Mouse (Mus musculus): ENCODE data around the gene Klk14. TPM values are rescaled to one million over a fixed set of nuclear protein-coding genes. Genes with fewer than 3 reads are reported as not detected.
"Not testable (repeated sequence)": the region's sequence is repeated elsewhere in the genome, so short reads cannot be mapped to it uniquely, and the experiment has no call there.

Klk14 gene
- total and polyA plus RNA-seq, 2 experiments from 2014 or later, result not detected

DNA sequence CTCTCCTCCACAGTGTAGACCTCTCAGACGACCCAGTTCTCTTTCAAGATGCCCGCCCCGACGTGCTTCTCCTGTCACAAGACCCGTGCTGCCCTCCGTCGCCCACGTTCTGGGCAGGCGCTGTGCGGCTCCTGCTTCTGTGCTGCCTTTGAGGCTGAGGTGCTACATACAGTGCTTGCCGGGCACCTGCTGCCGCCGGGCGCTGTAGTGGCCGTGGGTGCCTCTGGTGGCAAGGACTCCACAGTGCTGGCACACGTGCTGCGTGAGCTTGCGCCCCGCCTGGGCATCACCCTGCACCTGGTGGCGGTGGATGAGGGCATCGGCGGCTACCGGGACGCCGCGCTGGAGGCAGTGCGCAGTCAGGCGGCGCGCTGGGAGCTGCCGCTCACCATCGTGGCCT lies 15.1 kb upstream of the Klk14 start:
- Histone ChIP-seq H3K27me3 (ENCODE audit: insufficient read depth, low read length) (no peaks in the 10 kb centered on the region), H3K36me3 (ENCODE audit: insufficient read depth, low read length) (peaks cover 38% of the 10 kb centered on the region), H3K4me3 (ENCODE audit: low read length) (no peak overlapping the region), H3K4me1 (ENCODE audit: insufficient read depth, low read length) (peaks cover 8% of the 10 kb centered on the region), H3K4me2 (ENCODE audit: low read depth, low read length) (no peak overlapping the region), H3K9me3 (ENCODE audit: low read length) (no peaks in the 10 kb centered on the region), H3K27ac (no peak overlapping the region), H3K9ac (replicated peaks; ENCODE audit: low read length) (no peak overlapping the region)
- no peak for ATAC-seq
- WGBS, result 94% methylated on average over 32 of the region's 32 CpGs
- TF ChIP-seq CTCF (IDR thresholded peaks at IDR 0.05; ENCODE audit: low read depth), result no peak
- no peak for DNase-seq (ENCODE audit: low spot score)

DNA sequence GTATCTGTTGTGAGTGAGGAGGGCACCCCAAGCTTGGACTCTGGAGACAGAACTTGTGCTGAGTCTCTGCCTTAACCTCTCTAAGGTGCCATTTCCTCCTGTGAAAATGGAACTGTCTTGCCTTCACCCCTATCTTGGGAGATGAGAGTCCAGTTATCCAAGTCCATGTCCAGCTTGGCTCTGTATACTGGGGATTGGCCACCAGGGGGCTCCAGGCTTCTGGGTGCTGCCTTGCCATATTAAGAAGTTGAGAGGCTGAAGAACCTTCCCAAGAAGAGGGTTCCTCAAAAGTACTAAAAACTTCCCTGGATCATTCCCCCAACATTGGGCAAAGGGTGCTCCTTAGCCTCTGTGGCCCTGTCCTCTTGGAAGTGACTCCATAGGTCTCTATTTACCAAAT lies 11.7 kb upstream of the Klk14 start:
- TF ChIP-seq CTCF (IDR thresholded peaks at IDR 0.05; ENCODE audit: low read depth), result peak; percentile 66
- H3K9ac ChIP-seq (replicated peaks; ENCODE audit: low read length), result no peak overlapping the region
- no peak for ATAC-seq
- H3K4me3 ChIP-seq (ENCODE audit: low read length), result no peak overlapping the region
- no peaks in the 10 kb centered on the region for H3K27me3 ChIP-seq (ENCODE audit: insufficient read depth, low read length)
- H3K4me2 ChIP-seq (ENCODE audit: low read depth, low read length), result no peak overlapping the region
- H3K4me1 ChIP-seq (ENCODE audit: insufficient read depth, low read length), result no peaks in the 10 kb centered on the region
- DNase-seq (ENCODE audit: low spot score), result peak; percentile 15
- peaks cover 38% of the 10 kb centered on the region for H3K36me3 ChIP-seq (ENCODE audit: insufficient read depth, low read length)
- H3K9me3 ChIP-seq (ENCODE audit: low read length), result no peaks in the 10 kb centered on the region
- no peak overlapping the region for H3K27ac ChIP-seq

DNA sequence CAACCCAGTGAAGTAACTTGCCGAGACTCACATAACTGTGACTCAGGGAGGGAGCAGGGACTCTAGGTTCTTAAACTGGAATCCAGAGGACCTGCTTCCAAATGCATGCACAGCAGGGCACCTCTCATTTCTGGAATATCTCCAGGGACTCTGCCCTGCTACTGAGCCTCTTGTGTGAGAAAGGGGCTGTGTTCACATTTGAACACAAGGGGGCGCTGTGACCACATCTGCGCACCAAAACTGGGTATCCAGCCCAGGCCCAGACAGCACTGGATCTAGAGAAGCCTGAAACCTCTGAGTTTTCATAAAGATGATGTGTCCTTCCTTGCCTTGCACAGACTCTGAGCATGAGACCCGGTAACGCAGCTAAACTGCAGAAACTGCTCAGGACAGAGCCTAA lies 9.3 kb upstream of the Klk14 start:
- 23% methylated on average over 5 of the region's 5 CpGs for WGBS
- H3K9me3 ChIP-seq (ENCODE audit: low read length), result no peaks in the 10 kb centered on the region
- peaks cover 21% of the 10 kb centered on the region for H3K36me3 ChIP-seq (ENCODE audit: insufficient read depth, low read length)

DNA sequence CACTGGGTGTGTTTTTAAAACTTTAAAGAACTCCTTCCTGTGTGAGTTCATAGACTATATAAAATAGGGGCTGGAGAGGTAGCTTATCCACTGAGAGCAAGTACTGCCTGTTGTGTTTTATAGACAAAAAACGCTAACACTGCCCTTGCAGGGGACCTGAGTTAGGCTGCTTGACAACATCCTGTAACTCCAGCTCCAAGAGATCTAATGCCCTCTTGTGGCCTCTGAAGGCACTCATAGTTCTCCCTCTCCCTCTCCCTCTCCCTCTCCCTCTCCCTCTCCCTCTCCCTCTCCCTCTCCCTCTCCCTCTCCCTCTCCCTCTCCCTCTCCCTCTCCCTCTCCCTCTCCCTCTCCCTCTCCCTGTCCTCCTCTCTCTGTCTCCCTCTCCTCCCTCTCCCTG lies 7.7 kb upstream of the Klk14 start:
- DNase-seq (ENCODE audit: low spot score), result peak; percentile 13
- peak; percentile 31; the same call in 1 of the 2 replicates for TF ChIP-seq CTCF (IDR thresholded peaks at IDR 0.05; ENCODE audit: low read depth)
- H3K4me1 ChIP-seq (ENCODE audit: insufficient read depth, low read length); H3K4me3 ChIP-seq (ENCODE audit: low read length); H3K27me3 ChIP-seq (ENCODE audit: insufficient read depth, low read length); H3K4me2 ChIP-seq (ENCODE audit: low read depth, low read length); ATAC-seq; H3K9ac ChIP-seq (replicated peaks; ENCODE audit: low read length); H3K36me3 ChIP-seq (ENCODE audit: insufficient read depth, low read length); H3K27ac ChIP-seq; H3K9me3 ChIP-seq (ENCODE audit: low read length): not testable (repeated sequence)
- 10% methylated on average over 1 of the region's 1 CpGs for WGBS

More for the DNA sequence above, 9.3 kb upstream of the Klk14 start:
- Histone ChIP-seq H3K4me3 (ENCODE audit: low read length) (no peak overlapping the region), H3K4me2 (ENCODE audit: low read depth, low read length) (no peak overlapping the region), H3K9ac (replicated peaks; ENCODE audit: low read length) (no peak overlapping the region), H3K27ac (no peak overlapping the region), H3K4me1 (ENCODE audit: insufficient read depth, low read length) (no peaks in the 10 kb centered on the region), H3K27me3 (ENCODE audit: insufficient read depth, low read length) (no peaks in the 10 kb centered on the region)
- ATAC-seq (peak; percentile 72), DNase-seq (ENCODE audit: low spot score) (peak; percentile 80)
- TF ChIP-seq CTCF (IDR thresholded peaks at IDR 0.05; ENCODE audit: low read depth), result peak; percentile 93

DNA sequence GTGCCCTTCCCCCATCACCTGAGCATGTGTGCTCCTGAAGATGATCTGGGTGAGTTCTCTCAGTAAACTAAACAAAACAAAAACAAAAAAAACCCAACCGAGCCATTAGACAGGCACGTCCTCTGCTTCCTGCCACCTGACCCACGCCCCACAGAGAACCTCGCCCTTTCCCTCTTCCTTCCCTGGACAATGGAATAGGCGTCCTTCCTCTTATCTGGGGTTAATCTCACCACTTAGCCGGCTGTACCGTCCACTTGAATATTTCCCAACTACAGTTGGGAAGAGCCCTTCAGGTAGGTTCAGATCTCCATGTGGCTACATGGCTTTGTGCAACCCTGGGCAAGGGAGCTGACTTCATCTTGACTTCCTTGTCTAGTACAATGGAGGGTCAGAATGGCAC lies 5.1 kb upstream of the Klk14 start:
- no peak for TF ChIP-seq CTCF (IDR thresholded peaks at IDR 0.05; ENCODE audit: low read depth)
- Histone ChIP-seq H3K4me2 (ENCODE audit: low read depth, low read length) (no peak overlapping the region), H3K4me1 (ENCODE audit: insufficient read depth, low read length) (no peaks in the 10 kb centered on the region), H3K27ac (no peak overlapping the region), H3K36me3 (ENCODE audit: insufficient read depth, low read length) (no peaks in the 10 kb centered on the region), H3K9me3 (ENCODE audit: low read length) (no peaks in the 10 kb centered on the region), H3K9ac (replicated peaks; ENCODE audit: low read length) (no peak overlapping the region), H3K4me3 (ENCODE audit: low read length) (no peak overlapping the region), H3K27me3 (ENCODE audit: insufficient read depth, low read length) (no peaks in the 10 kb centered on the region)
- ATAC-seq, result no peak
- 74% methylated on average over 7 of the region's 7 CpGs for WGBS
- DNase-seq (ENCODE audit: low spot score), result no peak

DNA sequence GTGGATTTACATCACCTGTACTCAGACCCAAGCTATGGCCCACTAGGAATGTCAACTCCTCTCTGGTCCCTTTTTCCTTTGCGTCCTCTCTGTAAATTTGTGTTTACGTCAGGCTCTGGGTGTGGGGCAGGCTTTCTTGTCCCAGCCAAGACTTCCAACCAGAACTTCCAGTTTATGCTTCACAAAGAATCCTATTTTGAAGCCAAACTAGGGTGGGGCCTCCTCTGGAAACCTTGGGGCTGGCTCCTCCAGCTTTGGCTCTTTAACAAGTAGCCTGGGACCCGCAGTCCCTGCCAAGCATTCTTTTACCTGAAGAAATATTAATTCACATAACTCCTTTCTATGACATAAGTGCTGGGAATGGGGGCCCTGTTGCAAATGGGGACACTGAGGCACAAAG lies 19.8 kb downstream of the Klk14 start:
- ATAC-seq (no peak), DNase-seq (ENCODE audit: low spot score) (no peak)
- H3K27me3 ChIP-seq (ENCODE audit: insufficient read depth, low read length), result no peaks in the 10 kb centered on the region
- no peak overlapping the region for H3K27ac ChIP-seq
- H3K4me3 ChIP-seq (ENCODE audit: low read length), result no peak overlapping the region
- no peaks in the 10 kb centered on the region for H3K4me1 ChIP-seq (ENCODE audit: insufficient read depth, low read length)
- H3K36me3 ChIP-seq (ENCODE audit: insufficient read depth, low read length), result no peaks in the 10 kb centered on the region
- H3K9ac ChIP-seq (replicated peaks; ENCODE audit: low read length), result no peak overlapping the region
- no peak overlapping the region for H3K4me2 ChIP-seq (ENCODE audit: low read depth, low read length)
- WGBS, result 94% methylated on average over 3 of the region's 3 CpGs
- H3K9me3 ChIP-seq (ENCODE audit: low read length), result no peaks in the 10 kb centered on the region
- TF ChIP-seq CTCF (IDR thresholded peaks at IDR 0.05; ENCODE audit: low read depth), result no peak

DNA sequence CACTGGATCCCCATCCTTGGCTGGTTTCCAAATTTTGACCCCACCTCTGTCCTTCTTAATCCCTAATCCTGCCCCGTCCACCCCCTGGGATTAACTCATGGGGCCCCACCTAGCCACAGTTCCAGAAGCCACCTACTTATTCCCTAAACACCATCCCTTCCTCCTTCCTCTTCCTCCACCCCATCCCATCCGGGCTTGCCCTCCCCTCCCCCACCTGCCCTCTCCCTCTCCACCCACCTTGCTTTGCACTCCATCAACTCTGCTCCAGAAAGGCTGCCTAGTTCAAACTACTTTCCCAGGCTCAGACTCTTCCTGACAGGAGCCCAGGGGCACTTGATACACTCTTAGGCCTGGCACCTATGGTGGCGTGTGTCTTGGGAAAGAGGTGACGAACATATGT lies 22.0 kb downstream of the Klk14 start, which contains the start of gene Klk13:
Gene Klk13 (plus strand): TSS at position 301 of the 400 bp plus-strand sequence.
- Histone ChIP-seq H3K27me3 (ENCODE audit: insufficient read depth, low read length) (no peaks in the 10 kb centered on the region), H3K27ac (no peak within 1 kb of the TSS), H3K36me3 (ENCODE audit: insufficient read depth, low read length) (no peaks in the 10 kb centered on the region), H3K4me2 (ENCODE audit: low read depth, low read length) (no peak within 1 kb of the TSS), H3K4me1 (ENCODE audit: insufficient read depth, low read length) (no peaks in the 10 kb centered on the region), H3K4me3 (ENCODE audit: low read length) (no peak within 1 kb of the TSS), H3K9me3 (ENCODE audit: low read length) (no peaks in the 10 kb centered on the region), H3K9ac (replicated peaks; ENCODE audit: low read length) (no peak within 1 kb of the TSS)
- no peak for TF ChIP-seq CTCF (IDR thresholded peaks at IDR 0.05; ENCODE audit: low read depth)
- ATAC-seq (no peak), DNase-seq (ENCODE audit: low spot score) (no peak)
- 61% methylated on average over 4 of the region's 4 CpGs for WGBS
